Mouse (Mus musculus): ENCODE data around the gene Astl.

The Astl gene

DNA sequence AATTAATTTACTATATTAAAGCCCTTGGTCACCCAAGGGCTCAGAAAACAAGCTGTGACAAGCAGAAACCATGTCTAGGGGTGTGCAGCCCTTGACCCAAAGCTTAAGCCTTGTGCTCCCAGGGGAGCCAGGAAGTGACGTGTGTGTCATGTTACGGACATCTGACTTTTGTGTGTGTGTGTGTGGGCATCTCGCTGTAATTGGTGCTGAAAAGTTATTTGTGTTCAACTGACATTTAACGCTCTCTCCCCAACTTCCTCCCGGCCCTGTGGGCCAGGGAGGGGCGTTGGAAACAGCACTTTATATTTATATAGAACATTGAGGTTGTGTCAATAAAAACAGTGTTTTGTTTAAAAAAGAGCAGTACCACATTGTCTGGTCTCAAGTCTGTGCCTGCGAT is 427 bp upstream of the Astl start:
- no peak for TF ChIP-seq GATA4 (IDR thresholded peaks at IDR 0.05; ENCODE audit: insufficient replicate concordance, low read length)

- TF ChIP-seq GATA4 (IDR thresholded peaks at IDR 0.05; ENCODE audit: insufficient replicate concordance, low read length): no peak
Measured at GRCm38 (mm10) chr2:127338833-127339232, 394 bp downstream of the Astl start.

GRCm38 (mm10) chr2:127339262-127339661 is 823 bp downstream of the Astl start:
- TF ChIP-seq GATA4 (IDR thresholded peaks at IDR 0.05; ENCODE audit: insufficient replicate concordance, low read length): no peak

DNA sequence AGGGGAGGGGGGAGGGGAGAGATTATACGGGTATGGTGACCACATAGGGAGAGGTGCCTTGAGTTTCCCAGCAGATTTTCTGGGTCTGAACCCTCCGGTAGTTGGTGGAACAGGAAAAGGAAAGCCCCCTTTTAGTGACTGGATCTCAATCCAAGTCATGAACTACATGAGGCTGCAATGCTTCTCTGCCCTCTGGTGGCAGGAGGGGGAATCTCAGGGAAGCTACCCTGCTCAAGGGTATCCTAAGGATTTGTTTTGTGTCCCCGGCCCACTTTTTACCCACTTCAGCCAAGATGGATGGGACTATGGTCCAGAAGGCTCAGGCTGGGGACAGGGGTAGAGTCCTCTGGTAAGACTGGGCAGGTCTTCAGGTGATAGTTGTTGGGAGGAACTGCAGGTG is 2.7 kb downstream of the Astl start:
- TF ChIP-seq GATA4 (IDR thresholded peaks at IDR 0.05; ENCODE audit: insufficient replicate concordance, low read length): no peak

DNA sequence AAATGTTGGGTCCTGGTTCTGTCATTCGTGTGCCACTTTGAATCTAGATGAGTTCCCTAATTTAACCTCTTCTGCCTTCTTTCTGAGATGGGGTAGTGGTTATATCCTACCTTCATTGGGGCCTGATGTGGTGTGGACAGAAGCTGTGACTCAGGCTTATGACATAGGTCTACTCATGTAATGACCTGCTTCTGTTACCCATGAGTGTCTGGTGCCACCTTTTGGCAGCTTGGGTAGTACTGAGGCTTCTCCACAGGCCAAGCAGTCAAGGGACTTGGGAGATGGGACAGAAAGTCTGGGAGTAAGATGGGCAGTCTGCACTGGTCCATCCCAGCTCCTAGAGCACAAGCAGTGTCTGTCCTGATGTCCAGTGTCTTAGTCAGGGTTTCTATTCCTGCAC is 7.9 kb downstream of the Astl start:
- no peak for TF ChIP-seq GATA4 (IDR thresholded peaks at IDR 0.05; ENCODE audit: insufficient replicate concordance, low read length)

DNA sequence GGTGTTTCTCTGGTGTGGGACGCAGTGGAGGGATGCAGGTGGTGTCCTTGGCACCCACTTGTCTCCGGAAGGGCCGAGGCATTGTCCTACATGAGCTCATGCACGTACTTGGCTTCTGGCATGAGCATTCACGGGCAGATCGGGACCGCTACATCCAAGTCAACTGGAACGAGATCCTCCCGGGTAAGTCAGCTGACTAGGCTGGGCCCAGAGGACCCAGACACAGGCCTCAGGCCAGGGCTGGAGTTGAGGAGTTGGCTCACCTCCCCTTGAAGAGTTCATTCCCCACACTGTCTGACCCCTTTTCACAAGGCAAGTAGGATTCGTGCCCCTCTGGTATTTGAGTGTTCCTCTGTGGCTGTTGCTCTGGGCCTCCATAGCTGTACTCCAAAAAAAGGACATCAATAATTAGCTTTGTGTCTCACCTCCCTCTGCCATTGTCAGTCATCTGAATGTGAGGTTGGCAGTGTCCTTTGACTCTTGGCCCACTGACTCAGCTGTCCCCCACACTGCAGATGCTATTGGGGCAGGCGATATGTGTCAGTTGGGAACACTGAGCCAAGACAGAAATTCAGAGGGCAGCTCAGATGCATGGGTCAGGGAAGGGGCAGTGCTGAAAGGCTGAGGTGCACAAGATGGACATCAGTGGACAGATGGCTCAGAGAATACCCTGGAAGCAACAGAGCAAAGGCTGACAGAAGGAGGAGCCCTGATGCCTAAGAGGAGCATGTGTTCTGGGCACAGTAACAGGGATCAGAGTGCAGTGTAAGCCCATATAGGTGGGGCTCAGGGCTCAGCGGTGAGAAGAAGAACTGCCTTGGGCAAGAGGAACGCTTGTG is 8.9 kb downstream of the Astl start:
- no peak for TF ChIP-seq GATA4 (IDR thresholded peaks at IDR 0.05; ENCODE audit: insufficient replicate concordance, low read length)

GRCm38 (mm10) chr2:127353881-127354280 is 15.4 kb downstream of the Astl start:
- no peak for TF ChIP-seq GATA4 (IDR thresholded peaks at IDR 0.05; ENCODE audit: insufficient replicate concordance, low read length)

DNA sequence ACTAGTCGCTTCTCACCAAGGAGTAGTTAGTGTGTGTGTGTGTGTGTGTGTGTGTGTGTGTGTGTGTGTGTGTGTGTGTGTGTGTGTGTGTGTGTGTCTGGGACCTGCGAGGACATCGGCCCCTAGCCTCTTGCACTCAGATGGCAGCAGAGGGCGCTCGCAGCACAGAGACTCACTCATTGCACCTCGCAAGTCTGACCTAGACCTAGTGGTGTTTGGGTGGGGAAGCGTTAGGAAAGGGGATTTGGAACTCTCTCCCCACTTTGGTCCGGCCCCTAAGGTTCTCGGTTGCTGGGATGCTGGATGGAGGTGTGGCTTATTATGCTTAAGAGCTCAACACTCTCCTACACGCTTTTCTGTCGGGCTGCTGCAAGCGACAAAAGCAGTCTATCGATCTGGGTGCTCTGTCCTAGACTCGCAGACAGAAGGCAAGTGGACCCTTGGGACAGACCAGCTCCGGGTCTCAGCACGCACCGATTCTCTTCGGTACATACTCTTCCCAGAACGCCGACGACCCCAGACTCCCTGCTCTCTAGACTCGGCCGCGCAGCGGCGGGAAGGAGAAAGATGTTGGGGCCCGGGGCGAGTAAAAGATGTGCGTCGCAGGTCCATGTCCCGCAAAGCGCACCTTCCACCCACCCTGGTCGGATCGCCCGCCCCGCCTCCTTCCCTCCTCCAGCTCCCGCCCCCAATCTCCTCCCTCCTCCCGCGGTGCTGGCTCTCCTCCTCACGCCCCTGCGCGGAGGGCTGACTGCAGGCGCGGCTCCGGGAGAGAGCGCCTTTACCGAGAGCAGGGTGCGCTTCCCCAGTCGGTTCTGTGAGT is 24.2 kb downstream of the Astl start, which contains the start of gene Adra2b:
Gene Adra2b (plus strand): TSS at position 750 of the 823 bp plus-strand sequence.
- TF ChIP-seq GATA4 (IDR thresholded peaks at IDR 0.05; ENCODE audit: insufficient replicate concordance, low read length): no peak

GRCm38 (mm10) chr2:127363282-127363652 is 24.8 kb downstream of the Astl start:
- TF ChIP-seq GATA4 (IDR thresholded peaks at IDR 0.05; ENCODE audit: insufficient replicate concordance, low read length): no peak

- no peak for TF ChIP-seq GATA4 (IDR thresholded peaks at IDR 0.05; ENCODE audit: insufficient replicate concordance, low read length)
Measured at GRCm38 (mm10) chr2:127363696-127364095, 25.3 kb downstream of the Astl start.

DNA sequence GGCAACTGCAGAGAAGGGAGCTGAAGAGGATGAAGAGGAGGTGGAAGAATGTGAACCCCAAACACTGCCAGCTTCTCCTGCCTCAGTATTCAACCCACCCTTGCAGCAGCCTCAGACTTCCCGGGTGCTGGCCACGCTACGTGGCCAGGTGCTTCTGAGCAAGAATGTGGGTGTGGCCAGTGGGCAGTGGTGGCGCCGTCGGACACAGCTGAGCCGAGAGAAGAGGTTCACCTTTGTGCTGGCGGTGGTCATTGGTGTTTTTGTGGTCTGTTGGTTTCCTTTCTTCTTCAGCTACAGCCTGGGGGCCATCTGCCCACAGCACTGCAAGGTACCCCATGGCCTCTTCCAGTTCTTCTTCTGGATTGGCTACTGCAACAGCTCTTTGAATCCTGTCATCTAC is 26.0 kb downstream of the Astl start:
- TF ChIP-seq GATA4 (IDR thresholded peaks at IDR 0.05; ENCODE audit: insufficient replicate concordance, low read length): no peak

GRCm38 (mm10) chr2:127367126-127367820 is 28.8 kb downstream of the Astl start:
- TF ChIP-seq GATA4 (IDR thresholded peaks at IDR 0.05; ENCODE audit: insufficient replicate concordance, low read length): no peak

- no peak for TF ChIP-seq GATA4 (IDR thresholded peaks at IDR 0.05; ENCODE audit: insufficient replicate concordance, low read length)
Measured at GRCm38 (mm10) chr2:127369703-127370376, 31.4 kb downstream of the Astl start.

DNA sequence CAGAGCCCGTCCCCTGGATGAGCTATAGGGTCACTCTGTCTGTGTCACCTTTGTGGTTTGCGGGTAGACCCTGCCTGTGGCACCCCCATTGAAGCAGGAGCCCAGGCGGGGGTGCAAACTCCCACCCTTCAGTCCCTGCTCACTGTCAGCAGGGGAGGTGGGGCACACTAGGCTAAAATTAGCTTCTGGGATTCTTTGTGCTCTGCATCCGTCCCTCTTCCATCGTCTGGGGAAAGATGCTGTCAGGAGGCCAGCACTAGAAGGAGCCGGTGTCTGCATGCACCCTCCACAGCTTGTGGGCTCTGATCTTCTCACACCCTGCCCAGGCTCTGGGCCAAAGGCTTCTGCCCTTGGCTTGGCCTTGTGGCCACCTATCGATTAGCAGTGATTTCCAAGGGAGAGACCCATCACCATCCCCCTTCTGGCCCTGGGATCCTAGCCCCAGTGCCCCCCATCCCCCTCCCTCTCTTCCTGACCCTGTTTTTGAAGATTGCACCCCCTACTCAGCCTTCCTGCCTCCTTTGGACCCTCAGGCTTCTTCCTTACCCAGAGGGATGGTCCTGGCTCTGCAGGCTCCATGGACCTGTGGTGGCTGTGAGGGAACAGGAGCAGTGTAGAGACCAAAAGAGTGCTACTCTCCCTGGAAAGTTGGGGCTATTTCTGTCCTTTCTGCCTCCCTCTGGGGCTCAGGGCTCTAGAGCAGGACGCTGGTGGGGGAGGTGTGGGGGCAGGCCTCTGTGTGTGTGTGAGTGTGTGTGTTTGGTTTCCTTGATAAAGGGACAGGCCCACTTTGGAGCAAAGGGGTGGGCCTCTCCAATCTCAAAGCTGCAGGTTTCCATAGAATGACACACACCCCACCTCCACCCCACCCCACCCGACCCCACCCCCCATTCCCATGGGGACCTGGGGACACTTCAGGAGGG is 32.4 kb downstream of the Astl start:
- TF ChIP-seq GATA4 (IDR thresholded peaks at IDR 0.05; ENCODE audit: insufficient replicate concordance, low read length): no peak
